Mouse (Mus musculus): ENCODE results near the gene Zfp871. TPM values are rescaled to one million over a fixed set of nuclear protein-coding genes. Genes with fewer than 3 reads are reported as not detected.
"Not testable (repeated sequence)": the region's sequence is repeated elsewhere in the genome, so short reads cannot be mapped to it uniquely, and the experiment has no call there.

The Zfp871 gene
- total RNA-seq, 2 experiments from 2014 or later = 25.0 to 25.9 TPM

DNA sequence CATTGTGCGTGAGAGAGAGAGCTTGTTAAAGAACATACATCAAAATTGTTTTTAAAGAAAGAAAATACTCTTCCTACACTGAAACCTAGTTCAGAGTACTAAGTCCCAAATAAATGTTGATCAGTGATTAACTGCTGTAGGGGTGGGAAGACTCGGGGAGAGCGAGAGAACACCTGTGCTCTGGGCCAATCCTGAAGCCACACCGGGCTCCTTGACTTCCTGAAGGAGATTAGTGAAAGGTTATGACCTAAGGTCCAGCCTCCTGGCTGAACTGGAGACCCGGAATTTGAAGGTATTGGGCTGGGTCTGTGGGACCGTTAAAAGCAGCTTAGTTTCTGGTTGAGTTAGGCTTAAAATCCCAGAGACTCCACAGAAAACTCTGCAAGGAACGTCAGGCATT, 65.3 kb downstream of the Zfp871 start:
- TF ChIP-seq CTCF (IDR thresholded peaks at IDR 0.05) = no peak
- H3K27ac ChIP-seq = no peak overlapping the region
- no peak for DNase-seq
- intact Hi-C loops (cut with DNase I) = no loop called here
- no peak overlapping the region for H3K4me3 ChIP-seq

DNA sequence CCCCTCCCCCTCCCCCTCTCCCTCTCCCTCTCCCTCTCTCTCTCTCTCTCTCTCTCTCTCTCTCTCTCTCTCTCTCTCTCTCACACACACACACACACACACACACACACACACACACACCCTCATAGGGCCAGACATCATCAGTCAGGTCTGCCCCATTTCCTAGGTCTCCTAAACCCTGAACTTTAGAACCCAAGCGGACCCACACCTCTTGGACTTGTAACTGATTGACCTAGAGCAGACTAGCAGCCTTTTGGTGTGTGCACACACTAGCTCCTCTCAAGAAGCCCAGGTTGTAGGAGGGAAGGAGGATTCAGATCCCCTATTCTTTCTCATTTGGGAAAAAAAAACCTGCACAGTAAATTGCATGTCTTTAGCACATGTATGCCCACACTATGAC, 65.9 kb downstream of the Zfp871 start:
- H3K27ac ChIP-seq; intact Hi-C loops (cut with DNase I); H3K4me3 ChIP-seq; DNase-seq: not testable (repeated sequence)

Other genes starting within 250 kb of the Zfp871 start
- gene Cyp4f37, start 167.0 kb downstream of the Zfp871 start, total RNA-seq (2021) = not detected
- not detected for gene Cyp4f40, start 129.4 kb downstream of the Zfp871 start, total RNA-seq (2021)
- not detected for gene Cyp4f15, start 102.7 kb downstream of the Zfp871 start, total RNA-seq (2021)
- under 1 TPM; 0.26 to 0.28 TPM for gene Zfp811, start 21.6 kb upstream of the Zfp871 start, total RNA-seq (2021)
- 1 to 10 TPM; 5.6 to 7.4 TPM for gene Zfp799, start 42.0 kb upstream of the Zfp871 start, total RNA-seq (2021)
- gene Zfp870, start 103.4 kb upstream of the Zfp871 start, total RNA-seq (2021) = 1 to 10 TPM; 6.7 to 8.5 TPM
- under 1 TPM in 1 of 2 experiments, not detected in 1; 0.17 TPM for gene Cyp4f14, start 129.1 kb upstream of the Zfp871 start, total RNA-seq (2021)
- gene Cyp4f13, start 159.1 kb upstream of the Zfp871 start, total RNA-seq (2021) = 10 to 100 TPM in 1 of 2 experiments, 1 to 10 TPM in 1; 8.8 to 11.0 TPM
- gene Zfp472, start 177.5 kb upstream of the Zfp871 start, total RNA-seq (2021) = 1 to 10 TPM; 1.1 to 1.2 TPM
- gene Zfp952, start 204.8 kb upstream of the Zfp871 start, total RNA-seq (2021) = 1 to 10 TPM; 4.4 to 5.0 TPM
- 1 to 10 TPM; 2.6 to 3.2 TPM for gene Zfp763, start 245.1 kb upstream of the Zfp871 start, total RNA-seq (2021)